Mouse (Mus musculus) layer of hippocampus, adult 9-11 months (tissue): ENCODE data around the gene Hspa4l.

Experiments used
- DNase-seq: peaks from one replicate; pipeline ENCODE4 v3.0.0; 2022

The Hspa4l gene

GRCm38 (mm10) chr3:40744024-40744835 lies at the start of gene Hspa4l:
Hspa4l (plus strand) TSS chr3:40744495.
- no peak for DNase-seq

GRCm38 (mm10) chr3:40695162-40695561 lies 49.1 kb upstream of the Hspa4l start:
- DNase-seq = no peak

GRCm38 (mm10) chr3:40698834-40699233 lies 45.5 kb upstream of the Hspa4l start:
- no peak for DNase-seq

- no peak for DNase-seq
Measured at GRCm38 (mm10) chr3:40704816-40705430, 39.4 kb upstream of the Hspa4l start.

- DNase-seq = no peak
Measured at GRCm38 (mm10) chr3:40708655-40709054, 35.6 kb upstream of the Hspa4l start, which contains the start of gene Slc25a31. Slc25a31 (plus strand) TSS chr3:40708855.

- DNase-seq = no peak
Measured at GRCm38 (mm10) chr3:40716056-40716455, 28.2 kb upstream of the Hspa4l start.

GRCm38 (mm10) chr3:40719022-40719421 lies 25.3 kb upstream of the Hspa4l start:
- DNase-seq = no peak

GRCm38 (mm10) chr3:40738381-40738912 lies 5.8 kb upstream of the Hspa4l start:
- DNase-seq = no peak

GRCm38 (mm10) chr3:40744836-40745660 lies 753 bp downstream of the Hspa4l start:
- peak; percentile 91 for DNase-seq

- DNase-seq = no peak
Measured at GRCm38 (mm10) chr3:40745661-40746547, 1.6 kb downstream of the Hspa4l start.

GRCm38 (mm10) chr3:40760746-40761145 lies 16.5 kb downstream of the Hspa4l start:
- no peak for DNase-seq

GRCm38 (mm10) chr3:40761312-40761711 lies 17.0 kb downstream of the Hspa4l start:
- DNase-seq = no peak

GRCm38 (mm10) chr3:40793783-40794182 lies 49.5 kb downstream of the Hspa4l start:
- DNase-seq = no peak

GRCm38 (mm10) chr3:40798054-40798453 lies 53.8 kb downstream of the Hspa4l start:
- no peak for DNase-seq

- DNase-seq = peak; percentile 21
Measured at GRCm38 (mm10) chr3:40798500-40798899, 54.2 kb downstream of the Hspa4l start.

- peak; percentile 96 for DNase-seq
Measured at GRCm38 (mm10) chr3:40799530-40800372, 55.5 kb downstream of the Hspa4l start, which contains the start of gene Plk4. Plk4 (plus strand) TSS chr3:40800019.

- peak; percentile 21 for DNase-seq
Measured at GRCm38 (mm10) chr3:40800373-40800823, 56.1 kb downstream of the Hspa4l start.

GRCm38 (mm10) chr3:40806871-40807270 lies 62.6 kb downstream of the Hspa4l start:
- DNase-seq = no peak

- DNase-seq = no peak
Measured at GRCm38 (mm10) chr3:40808686-40809085, 64.4 kb downstream of the Hspa4l start.

- DNase-seq = no peak
Measured at GRCm38 (mm10) chr3:40809894-40810293, 65.6 kb downstream of the Hspa4l start.

- no peak for DNase-seq
Measured at GRCm38 (mm10) chr3:40813275-40813674, 69.0 kb downstream of the Hspa4l start.
